Mouse (Mus musculus): ENCODE results near the gene Morn1. TPM values are rescaled to one million over a fixed set of nuclear protein-coding genes. Genes with fewer than 3 reads are reported as not detected.

Gene Morn1
- polyA plus RNA-seq, 1 experiment from 2014 or later, result 1.1 TPM

DNA sequence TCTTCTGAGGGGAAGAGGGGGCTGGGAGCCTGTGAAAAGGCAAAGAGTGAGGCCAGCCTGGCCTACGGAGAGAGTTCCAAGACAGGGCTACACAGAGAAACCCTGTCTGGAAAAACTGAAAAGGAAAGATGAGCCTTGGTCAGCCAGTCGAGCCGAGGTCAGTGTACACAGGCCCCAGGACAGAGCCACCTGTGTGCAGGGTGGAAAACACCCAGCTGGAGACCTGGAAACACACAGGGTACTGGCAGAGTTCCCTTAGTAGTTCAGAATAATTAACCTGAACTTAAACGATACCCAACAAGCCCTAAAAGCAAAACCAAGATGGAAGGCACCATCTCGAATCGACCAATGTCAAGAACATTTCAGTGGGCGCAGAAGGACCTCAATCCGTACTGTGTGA is 52.1 kb downstream of the Morn1 start:
- H3K4me3 ChIP-seq (ENCODE audit: low read depth, low read length), result no peak overlapping the region
- no peak overlapping the region for H3K27ac ChIP-seq (ENCODE audit: low read length)
- no peaks in the 10 kb centered on the region for H3K27me3 ChIP-seq (ENCODE audit: control insufficient read depth, insufficient read depth, low read depth, low read length)
- H3K9ac ChIP-seq (ENCODE audit: low read depth, low read length), result no peak overlapping the region
- no peak for ATAC-seq (ENCODE audit: low read depth)
- no peaks in the 10 kb centered on the region for H3K36me3 ChIP-seq (ENCODE audit: control insufficient read depth, insufficient read depth)
- H3K4me1 ChIP-seq (ENCODE audit: control insufficient read depth, low read depth, low read length), result no peaks in the 10 kb centered on the region; the same call in none of the 2 replicates
- 59% methylated on average over 8 of the region's 8 CpGs for WGBS (ENCODE audit: insufficient replicate concordance)
- H3K9me3 ChIP-seq (replicated peaks; ENCODE audit: control insufficient read depth, low read length), result no peaks in the 10 kb centered on the region
- H3K4me2 ChIP-seq (ENCODE audit: low read depth, low read length), result no peak overlapping the region

DNA sequence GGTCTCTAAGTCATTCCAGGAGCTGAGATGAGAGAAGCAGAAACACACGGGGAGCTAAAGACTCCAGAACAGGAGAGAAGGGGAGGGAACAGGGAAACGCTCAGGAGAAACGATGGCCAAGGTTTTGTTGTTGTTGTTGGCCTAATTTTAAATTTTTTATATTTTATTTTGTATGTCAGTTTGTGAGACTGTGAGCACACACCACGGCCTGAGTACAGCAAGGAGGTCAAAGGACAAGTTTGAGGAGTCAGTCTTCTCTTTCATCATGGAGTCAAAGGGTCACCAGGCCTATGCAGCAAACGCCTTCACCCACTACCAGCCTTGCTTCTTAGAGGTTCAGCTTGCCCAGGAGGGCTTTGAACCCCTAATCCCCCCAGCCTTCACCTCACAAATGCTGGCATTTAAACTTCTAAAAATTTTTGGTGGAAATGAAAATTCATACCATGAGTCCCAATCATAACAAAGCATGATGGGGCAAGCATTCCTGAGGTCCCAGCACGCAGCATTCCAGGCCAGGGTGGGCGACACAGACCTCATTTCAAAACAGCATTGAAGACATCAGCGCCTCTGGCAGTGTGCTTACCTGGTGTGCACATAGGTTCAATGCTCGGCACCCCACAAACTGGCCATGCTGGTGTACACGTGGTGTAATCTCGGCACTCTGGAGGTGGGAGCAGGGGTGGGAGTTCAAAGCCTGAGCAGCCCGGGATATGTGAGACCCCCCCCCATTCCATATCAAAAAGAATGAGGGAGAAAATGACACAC is 53.1 kb downstream of the Morn1 start:
- no peaks in the 10 kb centered on the region for H3K36me3 ChIP-seq (ENCODE audit: control insufficient read depth, insufficient read depth)
- no peak for ATAC-seq (ENCODE audit: low read depth)
- H3K4me1 ChIP-seq (ENCODE audit: control insufficient read depth, low read depth, low read length), result no peaks in the 10 kb centered on the region; the same call in none of the 2 replicates
- no peak overlapping the region for H3K27ac ChIP-seq (ENCODE audit: low read length)
- WGBS (ENCODE audit: insufficient replicate concordance), result 63% methylated on average over 12 of the region's 12 CpGs
- no peaks in the 10 kb centered on the region for H3K9me3 ChIP-seq (replicated peaks; ENCODE audit: control insufficient read depth, low read length)
- no peaks in the 10 kb centered on the region for H3K27me3 ChIP-seq (ENCODE audit: control insufficient read depth, insufficient read depth, low read depth, low read length)
- H3K4me2 ChIP-seq (ENCODE audit: low read depth, low read length), result no peak overlapping the region
- no peak overlapping the region for H3K9ac ChIP-seq (ENCODE audit: low read depth, low read length)
- no peak overlapping the region for H3K4me3 ChIP-seq (ENCODE audit: low read depth, low read length)

DNA sequence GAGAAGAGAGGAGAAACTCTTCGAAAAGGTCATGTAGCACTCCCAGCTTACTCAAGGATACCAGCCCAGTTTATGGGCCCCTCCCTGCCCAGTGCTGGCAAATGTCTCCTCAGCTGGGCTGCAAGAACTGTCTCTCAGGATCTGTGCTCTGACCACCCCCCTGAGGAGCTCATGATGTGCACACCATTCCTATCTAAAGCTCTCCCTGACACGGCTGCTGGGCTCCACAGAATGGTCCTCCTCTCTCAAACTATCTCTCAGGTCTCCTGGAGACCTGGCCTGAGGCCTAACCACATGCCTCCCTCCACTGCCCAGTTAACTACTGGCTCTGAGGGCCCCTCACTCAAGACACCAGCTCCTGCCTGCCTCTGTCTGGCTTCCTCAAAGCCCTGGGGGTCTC is 53.8 kb downstream of the Morn1 start:
- ATAC-seq (ENCODE audit: low read depth), result no peak
- no peak overlapping the region for H3K27ac ChIP-seq (ENCODE audit: low read length)
- H3K27me3 ChIP-seq (ENCODE audit: control insufficient read depth, insufficient read depth, low read depth, low read length), result no peaks in the 10 kb centered on the region
- H3K36me3 ChIP-seq (ENCODE audit: control insufficient read depth, insufficient read depth), result no peaks in the 10 kb centered on the region
- H3K4me1 ChIP-seq (ENCODE audit: control insufficient read depth, low read depth, low read length), result no peaks in the 10 kb centered on the region; the same call in none of the 2 replicates
- no peak overlapping the region for H3K4me2 ChIP-seq (ENCODE audit: low read depth, low read length)
- H3K9ac ChIP-seq (ENCODE audit: low read depth, low read length), result no peak overlapping the region
- WGBS (ENCODE audit: insufficient replicate concordance), result 60% methylated on average over 2 of the region's 2 CpGs
- no peaks in the 10 kb centered on the region for H3K9me3 ChIP-seq (replicated peaks; ENCODE audit: control insufficient read depth, low read length)
- no peak overlapping the region for H3K4me3 ChIP-seq (ENCODE audit: low read depth, low read length)

DNA sequence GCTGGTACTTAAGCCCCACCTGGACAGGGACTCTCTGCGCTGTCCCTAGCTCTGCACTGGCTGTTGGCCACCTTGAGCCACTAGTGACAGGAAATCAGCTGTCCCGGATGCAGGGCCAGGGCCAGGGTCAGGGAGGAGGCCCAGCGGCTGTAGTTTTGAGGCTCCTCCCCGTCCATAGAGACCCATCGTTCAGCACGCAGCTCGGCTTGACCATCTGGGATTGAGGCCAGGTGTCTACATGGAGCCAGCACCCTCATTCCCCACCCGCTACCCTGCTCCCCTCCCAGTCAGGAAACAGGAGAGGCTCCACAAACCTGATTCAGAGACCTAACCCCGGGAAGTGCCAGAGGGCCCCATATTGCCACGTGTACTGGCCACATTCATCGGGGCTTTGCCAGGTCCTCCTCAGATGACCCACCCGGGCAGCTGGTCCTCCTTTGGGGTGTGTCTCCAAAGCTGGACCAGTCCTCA is 54.5 kb downstream of the Morn1 start:
- no peaks in the 10 kb centered on the region; the same call in none of the 2 replicates for H3K4me1 ChIP-seq (ENCODE audit: control insufficient read depth, low read depth, low read length)
- H3K9ac ChIP-seq (ENCODE audit: low read depth, low read length), result no peak overlapping the region
- no peaks in the 10 kb centered on the region for H3K27me3 ChIP-seq (ENCODE audit: control insufficient read depth, insufficient read depth, low read depth, low read length)
- no peak overlapping the region for H3K4me3 ChIP-seq (ENCODE audit: low read depth, low read length)
- H3K4me2 ChIP-seq (ENCODE audit: low read depth, low read length), result no peak overlapping the region
- WGBS (ENCODE audit: insufficient replicate concordance), result 42% methylated on average over 12 of the region's 12 CpGs
- H3K27ac ChIP-seq (ENCODE audit: low read length), result no peak overlapping the region
- H3K9me3 ChIP-seq (replicated peaks; ENCODE audit: control insufficient read depth, low read length), result no peaks in the 10 kb centered on the region
- no peak for ATAC-seq (ENCODE audit: low read depth)
- H3K36me3 ChIP-seq (ENCODE audit: control insufficient read depth, insufficient read depth), result no peaks in the 10 kb centered on the region

DNA sequence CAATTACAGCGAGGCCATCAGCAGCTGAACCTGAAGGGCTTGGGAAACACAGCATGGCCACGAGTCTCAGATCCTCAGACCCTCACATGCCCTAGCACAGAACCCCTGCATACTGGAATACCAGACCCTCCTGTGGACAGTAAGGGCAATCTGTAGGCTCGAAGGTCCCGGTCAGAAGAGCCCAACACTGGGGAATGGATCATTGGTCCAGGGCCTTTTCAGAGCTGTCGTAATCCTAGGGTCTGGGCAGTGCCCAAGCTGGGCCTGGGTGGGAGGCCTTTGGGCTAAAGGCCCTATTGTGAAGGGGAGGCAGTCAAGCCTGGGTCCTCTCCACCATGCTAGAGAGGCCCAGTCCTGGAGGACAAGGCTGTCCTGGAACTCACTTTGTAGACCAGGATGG is 56.5 kb downstream of the Morn1 start:
- Histone ChIP-seq H3K9me3 (replicated peaks; ENCODE audit: control insufficient read depth, low read length) (no peaks in the 10 kb centered on the region), H3K27ac (ENCODE audit: low read length) (no peak overlapping the region), H3K4me3 (ENCODE audit: low read depth, low read length) (no peak overlapping the region), H3K27me3 (ENCODE audit: control insufficient read depth, insufficient read depth, low read depth, low read length) (no peaks in the 10 kb centered on the region), H3K4me1 (ENCODE audit: control insufficient read depth, low read depth, low read length) (no peaks in the 10 kb centered on the region; the same call in 1 of the 2 replicates), H3K4me2 (ENCODE audit: low read depth, low read length) (no peak overlapping the region), H3K9ac (ENCODE audit: low read depth, low read length) (no peak overlapping the region), H3K36me3 (ENCODE audit: control insufficient read depth, insufficient read depth) (no peaks in the 10 kb centered on the region)
- no peak for ATAC-seq (ENCODE audit: low read depth)
- WGBS (ENCODE audit: insufficient replicate concordance), result 61% methylated on average over 5 of the region's 5 CpGs

DNA sequence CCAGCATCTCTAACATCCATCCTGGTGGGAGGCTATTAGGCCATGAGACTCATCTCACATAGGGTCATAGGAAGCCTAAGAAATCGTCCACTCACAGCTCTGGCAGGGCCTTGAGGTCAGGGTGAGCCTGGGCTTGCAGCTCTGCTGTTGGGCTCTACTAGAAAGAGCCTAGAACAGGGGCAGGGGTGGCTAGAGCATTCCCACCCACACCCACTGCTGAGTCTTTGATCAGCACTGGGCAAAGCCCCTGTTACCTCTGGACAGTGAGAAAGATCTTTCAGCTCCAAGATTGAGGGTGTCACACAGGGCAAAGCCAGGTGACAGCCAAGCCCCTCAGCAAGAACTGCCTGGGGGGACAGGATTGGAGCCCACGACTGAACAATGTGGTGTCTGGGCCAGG is 57.0 kb downstream of the Morn1 start:
- H3K27me3 ChIP-seq (ENCODE audit: control insufficient read depth, insufficient read depth, low read depth, low read length), result no peaks in the 10 kb centered on the region
- no peaks in the 10 kb centered on the region for H3K36me3 ChIP-seq (ENCODE audit: control insufficient read depth, insufficient read depth)
- 53% methylated on average over 2 of the region's 2 CpGs for WGBS (ENCODE audit: insufficient replicate concordance)
- H3K4me2 ChIP-seq (ENCODE audit: low read depth, low read length), result no peak overlapping the region
- H3K4me3 ChIP-seq (ENCODE audit: low read depth, low read length), result no peak overlapping the region
- no peak overlapping the region for H3K27ac ChIP-seq (ENCODE audit: low read length)
- H3K4me1 ChIP-seq (ENCODE audit: control insufficient read depth, low read depth, low read length), result no peaks in the 10 kb centered on the region; the same call in 1 of the 2 replicates
- H3K9ac ChIP-seq (ENCODE audit: low read depth, low read length), result no peak overlapping the region
- no peak for ATAC-seq (ENCODE audit: low read depth)
- H3K9me3 ChIP-seq (replicated peaks; ENCODE audit: control insufficient read depth, low read length), result no peaks in the 10 kb centered on the region

DNA sequence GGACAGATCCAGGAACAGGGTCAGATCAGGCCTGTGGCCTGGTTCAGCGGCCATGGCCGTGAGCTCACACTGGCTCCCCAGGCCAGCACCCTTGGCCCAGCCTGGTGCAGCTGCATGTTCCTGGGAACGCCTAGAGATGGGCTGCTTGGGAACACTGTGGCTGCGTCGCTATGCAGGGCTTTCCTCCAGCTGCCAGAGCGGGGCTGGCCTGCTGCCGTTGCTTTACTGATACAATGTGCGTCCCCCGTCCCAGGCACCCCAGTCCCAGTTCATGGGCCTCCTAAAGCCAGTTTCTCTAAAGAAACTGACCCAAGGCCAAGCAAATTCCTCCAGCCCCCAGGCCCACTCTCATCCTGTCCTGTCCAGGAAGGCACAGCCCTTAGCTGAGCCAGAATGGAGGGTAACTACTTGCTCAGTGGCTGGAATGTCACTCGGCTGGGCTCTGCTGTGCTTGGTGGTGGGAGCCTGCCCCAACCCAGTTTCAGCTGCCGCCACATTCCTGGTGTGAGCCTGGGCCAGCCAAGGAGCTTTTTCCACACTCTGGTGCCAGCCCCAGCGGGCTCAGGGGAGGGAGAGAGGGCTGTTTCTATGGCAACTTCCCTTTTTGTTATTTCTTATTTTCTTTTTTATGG is 57.6 kb downstream of the Morn1 start:
- 70% methylated on average over 12 of the region's 12 CpGs for WGBS (ENCODE audit: insufficient replicate concordance)
- Histone ChIP-seq H3K4me3 (ENCODE audit: low read depth, low read length) (no peak overlapping the region), H3K4me2 (ENCODE audit: low read depth, low read length) (no peak overlapping the region), H3K27me3 (ENCODE audit: control insufficient read depth, insufficient read depth, low read depth, low read length) (no peaks in the 10 kb centered on the region), H3K27ac (ENCODE audit: low read length) (0 out of 2 replicates have a peak overlapping the region, but pooled peaks have one; percentile 29), H3K9me3 (replicated peaks; ENCODE audit: control insufficient read depth, low read length) (no peaks in the 10 kb centered on the region), H3K9ac (ENCODE audit: low read depth, low read length) (no peak overlapping the region), H3K4me1 (ENCODE audit: control insufficient read depth, low read depth, low read length) (no peaks in the 10 kb centered on the region; the same call in 1 of the 2 replicates), H3K36me3 (ENCODE audit: control insufficient read depth, insufficient read depth) (no peaks in the 10 kb centered on the region)
- ATAC-seq (ENCODE audit: low read depth), result peak; percentile 14; the same call in 1 of the 2 replicates

DNA sequence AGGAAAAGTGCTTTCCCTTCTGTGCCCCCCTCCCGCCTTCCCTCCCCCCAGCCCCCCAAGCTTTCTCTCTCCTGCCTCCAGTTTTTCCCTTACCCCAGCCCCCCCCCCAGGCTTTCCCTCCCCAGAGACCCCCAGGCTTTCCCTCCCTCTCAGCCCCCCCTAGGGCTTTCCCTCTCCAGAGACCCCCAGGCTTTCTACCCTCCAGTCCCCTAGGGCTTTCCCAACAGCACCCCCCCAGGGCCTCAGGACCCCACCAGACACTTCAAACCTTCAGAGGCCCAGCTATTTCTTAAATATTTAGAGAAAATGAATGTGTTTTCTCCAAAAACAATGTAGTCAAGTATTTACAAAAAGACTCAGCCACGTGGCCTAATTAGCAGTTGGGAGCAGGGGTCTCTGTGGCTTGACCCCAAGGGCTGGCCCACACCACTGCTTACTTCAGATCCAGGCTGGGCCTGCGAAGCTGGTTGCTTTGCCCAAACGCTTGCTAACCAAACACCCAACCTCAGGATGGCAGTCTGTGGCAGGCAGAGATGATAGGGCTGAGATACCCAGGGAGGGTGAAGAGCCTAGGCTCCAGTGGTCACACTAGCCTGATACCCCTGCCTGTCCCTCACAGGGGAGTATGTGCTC is 58.3 kb downstream of the Morn1 start:
- Histone ChIP-seq H3K4me2 (ENCODE audit: low read depth, low read length) (no peak overlapping the region), H3K27me3 (ENCODE audit: control insufficient read depth, insufficient read depth, low read depth, low read length) (no peaks in the 10 kb centered on the region), H3K4me3 (ENCODE audit: low read depth, low read length) (no peak overlapping the region), H3K36me3 (ENCODE audit: control insufficient read depth, insufficient read depth) (no peaks in the 10 kb centered on the region), H3K9me3 (replicated peaks; ENCODE audit: control insufficient read depth, low read length) (no peaks in the 10 kb centered on the region), H3K9ac (ENCODE audit: low read depth, low read length) (no peak overlapping the region), H3K27ac (ENCODE audit: low read length) (no peak overlapping the region), H3K4me1 (ENCODE audit: control insufficient read depth, low read depth, low read length) (no peaks in the 10 kb centered on the region; the same call in 1 of the 2 replicates)
- 60% methylated on average over 4 of the region's 4 CpGs for WGBS (ENCODE audit: insufficient replicate concordance)
- ATAC-seq (ENCODE audit: low read depth), result no peak

Measured in liver, embryonic 16.5 days (tissue).